Mouse (Mus musculus) large intestine, adult 2 months (tissue): ENCODE measurements around the gene Mfsd2a. TPM values are rescaled to one million over a fixed set of nuclear protein-coding genes. Genes with fewer than 3 reads are reported as not detected.

Experiments
- DNase-seq: peaks from one replicate; pipeline ENCODE4 v3.0.0-alpha.2; 2012; ENCODE audit warnings: low read depth, low spot score
- WGBS: fragments of 180-500 bp; shearing (Covaris S2); methylation state at CpG from one replicate; pipeline ENCODE4 v1.1.7; 2018; 5-methylcytosine and 5-hydroxymethylcytosine counted together
- polyA plus RNA-seq: library from polyadenylated mRNA; depleted of rRNA; stranded (reverse); fragments of >200 nt; gene quantifications from 2 replicates; pipeline ENCODE4 v1.2.3, GENCODE M21; 2012; rRNA removed

Gene Mfsd2a
- polyA plus RNA-seq, 1 experiment = 17.2 TPM

DNA sequence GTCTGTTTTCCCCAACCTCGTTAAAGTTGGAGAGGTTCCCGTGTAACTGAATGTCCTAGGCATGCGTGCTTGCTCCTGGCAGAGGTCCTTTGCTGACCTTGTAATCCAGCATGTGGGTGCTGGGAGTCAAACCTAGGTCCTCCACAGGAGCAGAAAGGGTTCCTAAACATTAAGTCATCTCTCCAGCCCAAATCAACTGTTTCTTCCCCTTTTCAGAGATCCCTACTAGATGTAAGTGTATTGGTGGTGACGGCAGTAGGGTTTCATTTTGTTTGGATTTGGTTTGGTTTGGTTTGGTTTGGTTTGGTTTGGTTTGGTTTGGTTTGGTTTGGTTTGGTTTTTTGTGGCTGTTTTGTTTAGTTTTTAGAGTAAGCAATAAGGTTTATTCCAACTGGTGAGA, 63.2 kb downstream of the Mfsd2a start:
- WGBS = 72% methylated on average over 4 of the region's 4 CpGs
- no peak for DNase-seq

Other genes with a start within 250 kb of the Mfsd2a start
- 26.7 and 32.5 TPM in 2 replicates for gene Ppt1, start 124.9 kb downstream of the Mfsd2a start, polyA plus RNA-seq
- 151 and 177 TPM in 2 replicates for gene Cap1, start 75.1 kb downstream of the Mfsd2a start, polyA plus RNA-seq
- 9.8 and 11.2 TPM in 2 replicates for gene Mycl, start 34.5 kb upstream of the Mfsd2a start, polyA plus RNA-seq
- gene Trit1, start 55.4 kb upstream of the Mfsd2a start, polyA plus RNA-seq = 3.0 and 3.7 TPM in 2 replicates
- gene Bmp8b, start 144.0 kb upstream of the Mfsd2a start, polyA plus RNA-seq = 4.0 and 6.9 TPM in 2 replicates
- gene Oxct2b, start 155.1 kb upstream of the Mfsd2a start, polyA plus RNA-seq = 0.15 and 0.66 TPM in 2 replicates
- 18.1 and 19.1 TPM in 2 replicates for gene Ppie, start 178.8 kb upstream of the Mfsd2a start, polyA plus RNA-seq
- gene Hpcal4, start 222.0 kb upstream of the Mfsd2a start, polyA plus RNA-seq = 0.68 and 0.91 TPM in 2 replicates
- gene Nt5c1a, start 240.3 kb upstream of the Mfsd2a start, polyA plus RNA-seq = 0.09 and 0.26 TPM in 2 replicates